Mouse (Mus musculus) erythroblast, adult 5-6 weeks (primary cell): ENCODE results near the gene Bcl7c. TPM values are rescaled to one million over a fixed set of nuclear protein-coding genes. Genes with fewer than 3 reads are reported as not detected.
"Not testable (repeated sequence)": the region's sequence is repeated elsewhere in the genome, so short reads cannot be mapped to it uniquely, and the experiment has no call there.

Source experiments
- ATAC-seq: replicated peaks from 2 replicates; pipeline ENCODE4 v1.8.0; 2016; ENCODE audit warnings: moderate number of reproducible peaks, mild to moderate bottlenecking, moderate TSS enrichment, inconsistent platforms; ENCODE audit not compliant: poor library complexity, low FRiP score, severe bottlenecking
- total RNA-seq, 2 experiments: library from RNA; stranded (forward) in 1 of 2; stranded (reverse) in 1 of 2; fragments of 150-400 nt in 1 of 2; fragments of 200-764, 138-1000 nt in 1 of 2; gene quantifications; 2 replicates each; pipeline versions ENCODE4 v1.2.3 to v1.2.4; 2015 to 2017; ENCODE audit warnings: low replicate concordance in 2 of 2

Gene Bcl7c
- total RNA-seq, 2 experiments from 2014 or later = 3.8 to 41.3 TPM

DNA sequence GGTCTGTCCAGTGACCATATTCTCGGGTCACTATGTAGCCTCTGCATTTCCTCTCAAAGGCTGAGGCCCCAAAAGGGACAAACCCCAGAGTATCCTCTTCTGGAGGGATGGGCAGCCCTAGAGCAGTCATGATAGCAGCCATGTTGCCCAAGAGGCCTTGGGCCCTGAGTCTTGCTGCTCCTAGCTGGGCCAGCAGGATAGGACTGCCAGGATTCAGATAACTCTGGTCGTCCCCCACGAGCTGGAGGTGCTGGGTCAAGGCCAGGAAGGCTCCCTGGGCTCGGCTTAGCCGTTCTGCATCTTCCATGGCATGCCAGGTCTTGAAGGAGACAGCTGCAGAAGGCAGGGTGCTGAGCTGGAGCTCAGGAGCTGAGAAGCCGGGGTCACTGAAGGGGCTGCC is 10.5 kb upstream of the Bcl7c start:
- ATAC-seq = no peak

DNA sequence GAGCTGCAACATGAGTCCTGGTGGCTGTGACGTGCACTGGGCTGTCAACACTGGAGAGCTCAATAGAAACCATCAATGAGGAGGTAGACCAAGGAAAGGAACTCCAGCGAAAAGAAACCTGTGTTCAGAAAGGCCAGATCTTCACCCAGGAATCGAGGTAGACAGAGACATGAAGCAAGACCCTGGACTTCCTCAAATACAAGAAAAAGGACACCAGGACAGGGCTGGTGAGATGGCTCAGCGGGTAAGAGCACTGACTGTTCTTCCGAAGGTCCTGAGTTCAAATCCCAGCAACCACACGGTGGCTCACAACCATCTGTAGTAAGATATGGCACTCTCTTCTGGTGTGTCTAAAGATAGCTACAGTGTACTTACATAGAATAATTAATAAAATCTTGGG is 9.6 kb upstream of the Bcl7c start:
- ATAC-seq = no peak

DNA sequence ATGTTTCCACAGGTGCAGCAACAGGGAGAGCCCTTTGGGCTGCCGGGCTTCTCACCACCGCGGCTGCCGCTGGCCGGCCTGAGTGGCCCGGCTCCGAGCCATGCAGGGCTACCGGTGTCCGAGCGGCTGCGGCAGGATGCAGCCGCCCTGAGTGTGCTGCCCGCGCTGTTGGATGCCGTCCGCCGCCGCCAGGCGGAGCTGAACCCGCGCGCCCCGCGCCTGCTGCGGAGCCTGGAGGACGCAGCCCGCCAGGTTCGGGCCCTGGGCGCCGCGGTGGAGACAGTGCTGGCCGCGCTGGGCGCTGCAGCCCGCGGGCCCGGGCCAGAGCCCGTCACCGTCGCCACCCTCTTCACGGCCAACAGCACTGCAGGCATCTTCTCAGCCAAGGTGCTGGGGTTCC is 8.3 kb upstream of the Bcl7c start:
- peak; percentile 52 for ATAC-seq

- ATAC-seq = no peak
Measured at GRCm38 (mm10) chr7:127714816-127715215, 6.1 kb upstream of the Bcl7c start.

GRCm38 (mm10) chr7:127712461-127713385 is 4.0 kb upstream of the Bcl7c start, which contains the start of gene Ctf1:
Gene Ctf1, plus strand, starts transcription at chr7:127712736.
- no peak for ATAC-seq

DNA sequence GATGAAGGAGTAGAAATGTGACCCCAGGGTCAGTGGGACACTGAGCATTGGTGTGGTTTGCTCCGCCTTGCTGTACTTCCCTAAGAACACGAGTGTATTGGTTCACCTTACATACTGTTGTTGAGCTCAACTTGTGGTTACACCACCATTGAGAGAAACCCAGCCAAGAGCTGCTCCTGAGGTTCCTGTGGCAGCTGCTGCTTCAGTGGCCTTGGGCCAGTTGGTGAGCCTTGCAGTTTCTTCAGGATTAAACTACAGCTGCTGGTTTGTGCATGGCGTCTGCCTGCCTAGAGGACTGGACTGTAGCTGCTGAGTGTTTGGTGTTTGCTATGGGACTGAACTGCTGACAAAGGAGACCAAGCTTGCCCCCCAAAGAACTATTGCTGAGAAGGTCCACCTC is 2.7 kb upstream of the Bcl7c start:
- no peak for ATAC-seq

DNA sequence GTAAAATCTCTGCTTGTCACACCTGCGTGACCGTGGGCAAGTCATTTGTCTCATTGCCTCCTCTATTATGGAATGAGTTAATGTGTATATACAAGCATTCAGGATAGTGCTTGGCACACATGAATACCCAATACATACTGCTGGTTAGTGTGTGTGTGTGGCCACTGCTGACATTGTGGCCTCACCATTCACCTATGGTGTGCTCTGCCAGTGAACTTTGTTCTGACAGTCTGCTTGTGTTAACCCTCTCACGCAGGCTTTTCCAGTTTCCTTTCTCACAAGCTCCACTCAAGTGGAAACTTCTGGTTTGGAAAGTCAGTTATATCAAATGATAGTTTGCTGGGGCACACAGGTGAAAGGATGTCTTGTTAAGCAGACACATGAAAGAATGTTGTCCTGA is 2.3 kb upstream of the Bcl7c start:
- ATAC-seq = no peak

GRCm38 (mm10) chr7:127709261-127709979 is 687 bp upstream of the Bcl7c start:
- no peak for ATAC-seq

GRCm38 (mm10) chr7:127707957-127708206 is 851 bp downstream of the Bcl7c start:
- ATAC-seq = no peak; the same call in none of the 2 replicates

DNA sequence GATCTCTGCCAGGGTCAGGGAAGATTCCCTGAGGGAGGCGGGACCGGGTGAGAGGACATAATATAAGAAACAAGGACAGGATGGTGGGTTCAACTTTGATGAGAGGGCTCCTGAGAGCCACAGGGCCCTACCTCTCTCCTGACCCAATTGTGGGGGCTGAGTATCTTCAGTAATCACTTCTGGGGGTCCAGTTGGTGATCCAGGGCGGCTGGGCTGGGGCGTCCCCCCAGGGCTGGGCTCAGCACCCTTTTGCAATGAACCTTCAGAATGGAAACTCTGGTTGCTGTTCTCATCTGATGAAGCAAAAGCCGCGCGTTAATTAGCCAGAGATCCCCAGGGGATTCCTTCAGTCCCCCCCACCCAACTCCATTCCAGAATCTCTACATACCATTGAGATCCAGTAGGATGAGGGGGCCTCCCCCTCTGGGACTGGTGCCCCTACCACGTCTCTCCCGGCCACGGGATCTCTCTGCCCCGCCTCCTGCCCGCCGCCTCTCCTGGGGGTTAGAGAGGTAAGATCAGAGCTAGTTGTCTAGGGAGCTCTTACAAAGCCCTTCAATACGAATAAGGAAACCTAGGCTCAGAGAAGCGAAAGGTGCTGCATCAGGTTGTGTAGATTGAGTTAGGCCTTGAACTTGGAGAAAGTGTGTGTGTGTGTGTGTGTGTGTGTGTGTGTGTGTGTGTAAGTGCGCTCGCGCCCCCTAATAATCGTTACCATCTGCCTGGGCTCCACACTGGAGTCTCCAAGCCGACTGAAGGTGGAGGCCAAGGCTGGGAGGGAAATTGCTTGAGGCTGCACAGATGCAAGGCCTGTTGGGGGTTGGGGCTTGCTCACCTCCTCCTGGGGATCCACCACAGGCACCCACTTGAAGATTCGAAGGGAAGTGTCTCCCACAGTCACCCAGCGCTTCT is 1.4 kb downstream of the Bcl7c start:
- no peak for ATAC-seq

DNA sequence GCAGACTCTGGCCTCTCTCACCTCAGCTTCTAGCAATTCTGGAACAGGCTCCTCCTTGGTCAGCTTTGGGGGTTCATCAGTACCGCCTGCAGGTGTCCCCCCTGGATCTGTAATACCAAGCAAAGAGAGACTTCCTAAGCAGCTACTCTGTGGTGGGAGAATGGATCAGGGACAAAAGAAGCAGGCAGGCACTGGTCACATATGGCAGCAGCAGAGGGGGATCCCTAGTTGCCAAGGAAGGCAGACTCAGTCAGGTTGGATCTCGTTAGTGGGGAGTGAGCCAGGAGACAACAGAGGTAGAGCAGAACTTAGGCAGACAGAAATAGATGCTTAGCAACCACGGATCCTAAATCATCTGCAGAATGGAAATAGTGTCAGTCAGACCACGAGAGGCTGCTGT is 3.0 kb downstream of the Bcl7c start:
- ATAC-seq = no peak

DNA sequence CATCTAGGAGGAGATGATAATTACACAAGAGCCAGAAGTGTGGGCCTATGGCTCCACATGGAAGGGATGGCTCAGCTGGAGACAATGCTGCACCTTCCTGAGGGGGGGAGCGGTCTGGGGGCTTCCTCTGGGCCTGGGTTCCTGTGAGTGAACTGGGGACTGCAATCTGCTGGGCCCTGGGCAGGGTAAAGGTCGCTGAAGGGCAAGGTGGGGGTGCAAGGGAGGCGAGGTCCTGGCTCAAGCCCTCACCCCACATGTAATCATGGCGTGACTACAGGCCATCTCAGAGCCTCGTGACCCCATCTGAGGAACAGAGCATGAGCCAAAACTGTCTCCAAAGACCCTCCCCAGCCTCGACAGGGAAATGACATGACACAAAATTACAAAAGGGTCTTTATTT is 4.1 kb downstream of the Bcl7c start:
- ATAC-seq = no peak

DNA sequence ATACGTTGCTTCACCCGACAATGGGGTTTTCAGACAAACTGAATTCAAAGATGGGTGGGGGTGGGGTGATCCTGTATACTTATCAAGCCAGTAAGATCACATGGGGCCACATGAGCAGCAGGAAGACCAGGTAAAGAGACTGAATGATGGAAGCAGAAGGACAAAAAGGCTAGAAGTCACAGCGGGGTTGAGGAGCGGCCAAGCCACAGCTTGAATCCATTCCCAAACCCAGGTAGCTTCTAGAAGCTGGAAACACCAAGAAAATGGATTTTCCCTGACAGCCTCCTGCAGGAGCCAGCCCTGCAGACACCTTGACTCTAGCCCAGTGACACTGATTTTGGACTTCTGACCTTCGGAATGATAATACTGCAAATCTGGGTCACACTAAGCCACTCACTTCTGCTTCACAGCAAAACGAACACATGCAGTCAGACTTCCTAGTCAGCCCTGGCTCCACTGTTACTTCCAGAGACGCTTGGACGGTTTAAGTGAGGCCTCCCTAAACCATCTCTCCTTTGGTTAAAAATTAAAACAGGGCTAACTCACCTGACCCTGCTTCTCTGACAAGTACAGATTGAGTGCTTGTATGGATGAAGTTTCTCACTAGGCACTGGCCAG is 5.1 kb downstream of the Bcl7c start:
- no peak for ATAC-seq

- no peak for ATAC-seq
Measured at GRCm38 (mm10) chr7:127700712-127701331, 7.9 kb downstream of the Bcl7c start.

DNA sequence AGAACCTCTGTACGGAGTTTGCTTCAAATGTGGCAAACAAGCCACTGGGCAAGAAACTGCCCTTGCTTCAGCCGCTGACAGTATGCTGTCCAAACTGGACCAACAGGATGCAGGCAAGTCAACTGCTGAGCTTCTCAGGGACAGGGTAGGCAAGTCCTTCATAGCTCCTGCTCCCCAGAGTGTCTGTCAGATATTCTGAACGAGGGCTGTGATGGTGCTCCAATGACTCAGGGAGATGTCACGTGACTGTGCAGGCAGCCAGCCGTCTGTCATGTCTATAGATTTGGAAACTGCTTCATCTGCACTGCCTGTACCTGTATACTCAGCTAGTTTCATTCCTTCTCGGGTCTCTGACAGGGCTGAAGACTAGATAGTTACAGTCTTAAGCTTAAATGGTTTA is 9.7 kb downstream of the Bcl7c start:
- ATAC-seq = peak; percentile 42; the same call in 1 of the 2 replicates

DNA sequence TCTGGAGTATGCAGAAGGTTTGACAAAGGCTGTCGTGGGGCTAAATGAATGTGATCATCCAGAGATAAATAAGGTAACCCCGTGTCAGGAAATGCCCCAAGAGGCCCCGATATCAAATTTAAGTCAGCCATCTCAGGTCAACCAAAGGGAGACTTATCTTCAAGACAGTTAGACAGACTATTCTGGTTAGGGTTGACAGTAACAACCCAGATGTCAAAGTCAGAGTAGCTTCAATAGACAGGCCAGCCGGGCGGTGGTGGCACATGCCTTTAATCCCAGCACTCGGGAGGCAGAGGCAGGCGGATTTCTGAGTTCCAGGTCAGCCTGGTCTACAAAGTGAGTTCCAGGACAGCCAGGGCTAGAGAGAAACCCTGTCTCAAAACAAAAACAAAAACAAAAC is 15.0 kb downstream of the Bcl7c start:
- not testable (repeated sequence) for ATAC-seq

- ATAC-seq = no peak
Measured at GRCm38 (mm10) chr7:127693290-127693689, 15.4 kb downstream of the Bcl7c start.

DNA sequence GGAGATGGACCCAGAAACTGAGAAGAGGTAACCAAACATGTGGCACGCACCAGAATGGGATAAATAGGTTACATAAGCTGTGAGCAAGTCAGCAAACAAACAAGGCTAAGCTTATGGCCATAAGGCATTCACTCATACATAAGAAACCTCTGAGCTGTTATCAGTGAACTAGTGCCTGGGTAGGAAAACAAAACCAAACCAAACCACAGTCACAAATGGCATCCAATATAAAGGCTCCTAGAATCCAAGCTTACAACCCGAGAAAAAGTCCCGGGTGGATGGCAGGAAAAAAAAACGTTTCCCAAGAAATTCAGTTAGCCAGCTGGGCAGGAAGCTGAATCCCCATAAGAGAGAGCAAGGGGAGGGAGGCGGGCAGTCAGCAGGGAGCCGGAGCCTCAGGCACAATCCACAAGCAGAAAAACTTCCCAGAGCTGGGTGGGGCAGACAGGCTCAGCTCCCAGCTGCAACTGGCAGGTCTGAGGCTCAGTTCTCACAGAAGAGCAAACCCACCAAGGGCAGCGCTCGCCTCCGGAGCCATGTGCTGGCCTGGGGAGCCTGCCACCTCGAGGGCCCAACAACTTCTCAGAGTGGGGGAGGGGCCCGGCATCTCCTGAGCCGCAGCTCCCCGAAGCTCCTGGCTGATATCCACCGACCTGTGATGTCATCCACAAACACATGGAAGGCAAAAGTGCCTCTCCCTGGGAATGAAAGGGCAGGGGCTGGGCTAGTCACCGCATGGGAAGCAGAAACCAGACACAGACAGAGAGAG is 17.3 kb downstream of the Bcl7c start:
- ATAC-seq = no peak
